Mouse (Mus musculus) mouse embryonic stem cell (cell line): Measurements from ENCODE around the gene Jaml.

ENCODE experiments used
- in situ Hi-C, 2 experiments: fragments of 300-500 bp; cut with MboI; formaldehyde crosslinking; loops; 1 replicate in 1 of 2; 3 replicates in 1 of 2; pipeline ENCODE4 v1.14.3; 2019 to 2020; ENCODE audit warnings: low sequenced_read_pairs in 2 of 2, low pct_unique_long_range_greater_than_20kb in 1 of 2, mixed read lengths in 1 of 2; ENCODE audit not compliant: unreplicated experiment in 1 of 2

Gene Jaml

DNA sequence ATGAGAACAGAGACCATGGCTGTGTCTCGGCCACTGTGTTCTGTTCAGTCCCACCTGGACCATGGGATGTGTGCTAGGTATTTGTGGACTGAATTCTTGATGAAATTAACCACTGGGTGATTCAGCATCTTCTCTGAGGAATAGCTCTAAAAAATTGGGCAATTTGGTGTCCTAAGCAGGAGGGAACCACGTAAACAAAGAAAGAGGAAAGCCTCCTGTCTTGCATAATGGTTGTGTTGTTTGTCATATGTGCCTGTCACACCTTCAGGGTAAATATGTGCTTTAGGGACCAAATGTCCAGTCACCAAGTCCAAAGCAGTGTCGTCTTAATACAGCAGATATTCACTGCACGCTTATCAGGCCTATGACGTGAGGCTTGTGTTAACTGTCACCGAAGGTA lies 14.6 kb upstream of the Jaml start:
- in situ Hi-C loops = no loop called here

DNA sequence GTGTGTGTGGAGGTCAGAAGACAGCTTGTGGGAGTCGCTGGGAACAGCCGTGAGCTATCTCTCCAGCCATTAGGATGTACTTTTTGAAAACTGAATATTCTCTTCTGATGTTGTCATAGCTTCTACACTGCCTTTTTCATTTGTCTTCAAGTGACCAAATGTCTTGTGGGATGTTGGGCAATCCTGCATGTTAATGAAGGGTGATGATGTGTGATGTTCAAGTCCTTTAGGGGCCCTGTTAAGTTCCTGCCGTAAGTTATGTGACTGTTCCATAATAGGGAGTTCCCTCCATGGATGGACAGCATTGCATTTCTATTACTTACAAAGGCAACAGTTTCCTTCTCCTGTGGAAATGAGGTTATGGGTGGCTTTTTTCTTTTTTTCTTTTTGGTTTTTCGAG lies 12.2 kb upstream of the Jaml start:
- in situ Hi-C loops = no loop called here

DNA sequence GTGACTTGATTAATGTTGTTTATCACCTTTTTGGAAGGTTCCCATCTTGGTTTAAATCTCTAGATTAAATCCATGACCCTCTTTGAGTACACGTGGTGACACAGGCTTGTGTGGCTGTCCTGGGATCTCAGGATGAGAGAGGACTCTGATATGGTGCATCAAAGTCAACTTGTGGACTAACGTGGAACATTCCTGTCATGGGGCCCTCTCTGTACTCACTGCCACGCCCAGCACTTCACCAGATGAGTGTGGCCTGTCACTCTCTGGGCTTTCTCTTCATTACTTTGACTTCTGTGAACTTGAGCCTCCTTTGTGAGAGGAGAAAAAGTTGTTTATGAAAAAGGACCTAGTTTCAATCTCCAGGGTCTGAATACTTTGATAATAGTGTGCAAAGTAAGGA lies 7.2 kb upstream of the Jaml start:
- in situ Hi-C loops = no loop called here

DNA sequence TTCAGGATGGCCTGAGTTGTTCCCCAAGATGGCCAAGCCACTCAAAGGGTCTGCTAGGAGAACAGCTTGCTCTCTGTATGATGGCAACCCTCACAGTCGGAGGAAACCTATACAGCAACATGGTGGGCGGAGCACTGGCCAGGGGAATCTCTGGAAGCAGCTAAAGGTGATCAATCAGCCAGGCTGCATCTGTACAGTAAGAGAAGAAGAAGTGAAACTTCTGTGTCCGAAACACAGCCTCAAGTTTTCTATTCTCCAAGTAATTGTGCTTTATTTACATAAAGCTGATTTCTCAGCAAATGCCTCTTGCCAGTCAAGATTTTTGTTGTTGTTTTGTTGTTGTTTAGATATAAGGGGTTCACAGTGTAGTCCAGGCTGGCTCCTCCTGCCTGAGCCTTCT lies 1.1 kb upstream of the Jaml start:
- in situ Hi-C loops = no loop called here

DNA sequence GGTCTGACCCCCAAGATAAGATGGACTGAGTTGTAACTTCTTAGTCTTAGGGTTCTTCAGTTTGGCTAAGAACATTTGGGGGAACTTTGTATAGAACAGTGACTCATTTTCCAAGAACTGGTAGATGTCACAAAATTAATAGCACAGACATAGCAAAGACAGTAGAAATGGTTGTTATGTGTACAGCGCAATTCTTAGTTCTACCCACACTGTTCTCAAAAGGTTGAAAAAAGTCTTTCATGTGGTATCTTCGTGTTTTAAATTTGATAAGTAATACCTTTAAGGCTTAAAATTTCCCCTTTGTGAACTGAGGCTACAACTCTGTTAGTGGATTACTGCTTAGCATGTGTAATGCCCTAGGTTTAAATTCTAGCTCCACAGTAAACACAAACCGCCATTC lies 4.1 kb downstream of the Jaml start:
- in situ Hi-C loops = no loop called here

DNA sequence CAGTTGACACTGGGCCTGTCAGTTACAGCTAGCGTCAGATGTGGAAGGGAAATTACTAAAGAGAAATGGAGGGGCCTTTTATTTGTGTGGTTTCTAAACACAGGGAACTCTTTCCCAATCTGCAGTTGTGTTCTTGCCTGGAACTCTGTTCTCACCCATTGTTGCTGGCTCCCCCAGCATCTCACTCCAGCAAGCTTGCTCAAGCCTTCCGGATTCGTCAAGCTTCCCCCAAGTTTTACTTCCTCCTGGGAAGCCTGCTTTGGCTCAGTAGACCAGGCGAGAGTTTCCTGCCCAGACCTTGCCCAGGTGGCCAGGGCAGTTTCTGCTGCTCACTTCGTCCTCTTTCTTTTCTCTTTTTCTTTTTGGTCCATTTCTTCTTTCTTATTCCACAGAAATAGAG lies 5.6 kb downstream of the Jaml start:
- in situ Hi-C loops = no loop called here

DNA sequence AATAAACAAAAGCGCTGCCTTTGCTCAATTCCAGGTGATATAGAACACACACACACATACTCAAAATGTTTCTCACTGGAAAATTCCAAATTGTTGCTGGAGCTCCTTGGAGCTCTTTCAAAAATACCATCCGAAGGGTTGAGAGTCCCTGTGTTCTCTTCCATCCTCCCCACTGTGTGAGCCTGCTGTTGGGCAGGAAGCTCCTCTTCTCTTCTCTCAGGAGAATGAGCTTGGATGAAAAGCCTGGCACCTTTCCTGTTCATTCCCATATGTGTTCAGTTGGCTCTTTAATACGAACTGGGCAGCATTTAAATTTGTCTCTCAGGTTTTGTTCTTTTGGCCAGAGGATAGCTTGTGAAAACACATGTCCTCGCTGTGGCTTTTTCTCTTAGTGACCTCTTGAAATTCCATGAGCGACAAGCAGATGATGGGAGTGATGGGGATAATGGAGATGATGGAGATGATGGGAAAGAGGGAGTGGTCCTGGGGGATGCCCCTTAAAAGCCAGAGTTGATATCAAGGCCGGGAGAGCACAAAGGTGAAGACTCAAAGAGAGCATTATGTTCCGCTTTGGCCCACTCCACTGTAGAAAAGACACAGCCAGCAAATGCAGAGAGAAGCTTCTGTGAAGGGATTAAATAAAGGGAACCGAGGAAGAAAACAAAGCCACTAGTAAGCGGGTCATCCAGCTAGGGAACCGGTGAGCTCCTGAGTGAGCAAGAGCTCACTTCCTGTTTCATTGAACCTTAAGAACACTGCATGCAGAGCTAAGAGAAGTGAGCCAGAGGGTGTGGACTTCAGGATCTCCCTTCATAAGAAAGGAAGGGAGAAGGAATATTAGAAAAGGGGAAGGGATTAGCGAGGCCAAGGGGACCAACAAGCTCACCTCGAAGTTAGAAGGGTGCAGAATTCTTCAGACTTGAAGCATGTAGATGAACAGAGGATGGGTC lies 7.0 kb downstream of the Jaml start:
- in situ Hi-C loops = no loop called here

DNA sequence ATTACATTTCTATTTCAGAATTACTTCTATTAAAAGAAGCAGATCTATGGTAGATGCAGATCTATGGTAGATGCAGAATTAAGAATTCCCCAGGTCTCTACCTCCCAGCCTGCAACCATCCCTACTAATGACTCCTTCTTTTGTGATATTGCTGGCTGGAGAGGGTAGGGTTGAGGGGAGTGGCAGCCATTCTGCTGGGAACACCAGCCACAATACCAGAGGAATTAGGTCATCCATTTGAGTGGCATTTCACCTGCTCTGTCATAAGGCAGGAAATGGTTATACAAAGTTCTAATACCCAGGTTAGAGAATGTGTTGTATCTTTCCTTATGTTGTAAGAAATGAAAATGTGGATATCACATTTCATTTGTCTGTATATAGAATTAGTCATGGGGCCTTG lies 9.1 kb downstream of the Jaml start:
- in situ Hi-C loops = no loop called here

DNA sequence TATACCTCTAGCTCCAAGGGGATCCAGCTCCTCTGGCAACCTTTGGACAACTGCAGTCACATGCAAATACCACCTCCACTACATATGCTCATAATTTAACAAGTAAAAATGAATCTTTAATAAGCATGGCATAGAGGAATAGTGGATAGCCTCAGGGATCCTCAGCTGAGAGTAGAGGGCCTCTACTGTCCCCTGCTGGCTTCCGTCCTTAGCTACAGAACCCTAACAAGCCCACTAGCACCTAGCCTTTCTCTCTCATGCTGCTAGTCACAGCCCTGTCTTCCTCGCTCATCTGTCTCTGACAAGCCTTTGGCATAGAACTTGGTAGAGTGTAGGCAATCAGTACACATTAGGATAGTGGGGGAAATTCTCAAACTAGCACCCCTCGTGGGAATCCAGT lies 11.8 kb downstream of the Jaml start:
- in situ Hi-C loops = no loop called here

DNA sequence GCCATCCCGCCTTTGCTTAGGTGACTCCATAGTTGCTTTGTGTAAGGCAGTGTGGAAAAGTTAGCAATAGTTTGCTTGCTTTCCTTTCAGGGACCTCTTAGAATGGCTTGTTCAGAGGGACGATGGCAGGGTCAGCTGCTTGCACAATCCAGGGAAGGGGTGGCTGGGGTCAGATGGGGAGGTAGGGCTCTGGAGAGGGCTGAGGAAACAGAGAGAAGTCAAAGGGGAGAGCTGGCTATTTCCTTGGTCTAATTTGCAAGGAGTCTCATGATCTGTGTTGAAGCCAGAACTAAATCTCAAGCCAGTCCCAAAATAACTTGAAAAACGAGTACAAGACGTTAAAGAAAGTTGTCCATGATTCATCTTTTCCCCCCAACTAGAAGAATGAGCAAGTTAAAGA lies 13.7 kb downstream of the Jaml start:
- in situ Hi-C loops = no loop called here

DNA sequence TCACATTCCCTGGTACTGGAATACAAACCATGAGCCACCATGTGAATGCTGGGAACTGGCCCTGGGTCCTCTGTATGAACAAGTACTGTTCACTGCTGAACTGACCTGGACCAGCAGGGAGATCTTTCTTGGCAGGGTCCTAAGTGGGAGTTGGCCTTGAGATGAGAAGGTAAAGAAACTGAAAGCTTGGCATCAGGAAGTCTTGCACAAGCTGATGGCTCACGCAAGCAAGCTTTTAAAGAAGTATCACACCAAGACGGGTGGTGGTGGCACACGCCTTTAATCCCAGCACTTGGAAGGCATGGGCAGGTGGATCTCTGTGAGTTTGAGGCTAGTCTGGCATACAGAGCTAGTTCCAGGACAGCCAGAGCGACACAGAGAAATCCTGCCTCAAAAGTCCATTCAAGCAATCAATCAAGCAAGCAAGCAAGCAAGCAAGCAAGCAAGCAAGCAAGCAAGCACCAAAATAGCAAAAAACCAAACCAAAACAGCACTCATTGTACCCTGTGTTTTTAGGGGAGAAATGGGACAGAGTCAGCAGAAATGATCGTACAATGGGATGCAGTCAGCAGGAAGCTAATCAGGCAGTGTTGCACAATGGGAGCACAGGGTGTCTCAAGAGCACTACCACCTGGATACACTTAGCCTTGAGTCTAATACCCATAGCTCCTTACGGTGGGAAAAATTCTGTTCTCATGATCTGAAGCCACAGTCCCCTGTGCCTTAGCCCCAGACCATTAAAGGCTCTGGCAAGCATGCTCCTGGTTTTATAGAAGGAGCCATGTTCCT lies 16.4 kb downstream of the Jaml start:
- in situ Hi-C loops = no loop called here

DNA sequence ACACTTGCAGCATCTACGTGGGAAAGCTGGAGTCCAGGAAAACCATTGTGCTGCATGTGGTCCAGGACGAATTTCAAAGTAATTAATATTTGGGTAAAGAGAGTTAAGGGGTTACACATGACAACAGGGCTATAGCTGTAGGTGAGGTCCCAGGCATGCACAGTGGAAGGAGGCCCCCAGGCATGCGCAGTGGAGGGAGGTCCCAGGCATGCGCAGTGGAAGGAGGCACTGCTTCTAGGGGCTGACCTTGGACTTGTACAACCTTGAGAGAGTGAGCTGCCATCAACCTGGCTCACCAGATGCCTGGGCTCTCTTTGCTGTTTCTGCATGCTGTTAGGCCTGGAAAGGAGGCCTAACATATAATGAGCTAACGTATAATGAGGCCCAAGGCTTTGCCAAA lies 18.9 kb downstream of the Jaml start:
- in situ Hi-C loops = no loop called here

DNA sequence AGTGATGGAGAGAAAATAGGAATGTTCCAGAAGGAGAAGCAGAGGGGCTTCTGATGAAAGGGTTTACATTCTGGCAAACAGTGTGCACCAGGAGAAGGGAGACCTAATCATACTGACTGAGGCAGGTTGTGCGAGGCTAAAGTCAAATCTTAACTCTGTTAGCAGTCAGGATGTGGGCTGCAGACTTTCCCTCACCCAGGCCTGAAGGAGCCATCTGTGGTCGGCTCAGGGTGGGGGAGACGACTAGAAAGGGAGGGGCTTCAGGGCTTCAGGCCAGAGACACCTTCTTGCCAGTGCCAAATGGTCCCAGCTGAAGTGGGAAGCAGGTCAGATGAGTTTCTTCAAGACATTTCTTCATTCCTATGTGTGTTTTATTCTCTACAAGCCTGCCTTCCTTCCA lies 19.4 kb downstream of the Jaml start:
- in situ Hi-C loops = no loop called here

DNA sequence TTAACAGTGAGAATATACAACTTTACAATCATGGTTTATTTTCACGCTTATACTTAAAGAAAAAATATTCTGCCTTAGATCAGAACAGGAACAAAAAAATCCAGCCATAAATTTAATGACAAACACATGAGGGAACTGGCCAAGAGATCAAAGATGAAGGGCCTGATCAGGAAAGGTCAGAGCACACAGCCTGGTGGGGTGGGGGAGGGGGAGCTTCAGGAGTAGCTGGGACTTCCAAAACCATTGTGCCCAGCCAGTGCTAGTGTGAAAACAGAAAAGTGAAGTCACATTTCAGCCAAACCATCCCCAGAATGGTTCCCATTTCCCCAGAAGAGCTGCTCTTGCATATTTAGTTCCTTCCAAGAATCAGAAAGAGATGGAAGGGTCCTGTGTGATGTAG lies 23.5 kb downstream of the Jaml start:
- in situ Hi-C loops = no loop called here

DNA sequence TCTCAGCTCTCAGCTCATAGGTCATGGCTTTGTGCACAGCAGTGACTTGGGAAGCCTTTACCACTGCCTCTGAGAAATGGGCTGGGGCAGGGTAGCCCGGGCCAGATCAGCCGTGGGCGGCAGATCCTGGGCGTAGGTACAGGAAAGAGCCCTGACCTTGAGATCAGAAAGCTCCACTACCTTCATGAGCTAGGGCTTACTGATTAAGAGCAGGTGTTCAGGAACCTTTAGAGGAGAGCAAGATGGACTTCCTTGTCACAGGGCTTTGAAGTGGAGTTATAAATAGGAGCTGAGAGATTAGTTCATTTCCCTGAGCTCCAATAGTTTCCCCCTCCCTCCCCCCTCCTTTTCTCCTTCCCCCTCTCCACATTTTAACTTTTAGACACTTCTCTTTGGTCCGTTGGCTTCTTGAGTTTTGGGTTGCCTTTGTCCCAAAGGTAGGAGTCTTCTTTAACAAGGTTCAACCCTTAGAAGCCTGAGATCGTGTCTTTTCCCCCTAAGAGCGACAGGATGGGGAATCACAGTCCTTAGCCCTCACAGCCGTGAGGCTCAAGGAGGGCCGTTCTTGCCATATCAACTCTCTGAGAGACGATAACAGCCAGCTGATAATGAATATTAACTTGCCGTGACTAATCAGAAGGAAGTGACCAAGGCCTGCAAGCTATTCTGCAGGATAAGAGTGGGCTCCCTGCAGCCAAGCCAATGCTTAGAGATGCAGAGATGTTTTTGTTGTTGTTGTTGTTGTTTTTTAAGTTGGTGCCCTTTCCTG lies 24.4 kb downstream of the Jaml start:
- in situ Hi-C loops = no loop called here

DNA sequence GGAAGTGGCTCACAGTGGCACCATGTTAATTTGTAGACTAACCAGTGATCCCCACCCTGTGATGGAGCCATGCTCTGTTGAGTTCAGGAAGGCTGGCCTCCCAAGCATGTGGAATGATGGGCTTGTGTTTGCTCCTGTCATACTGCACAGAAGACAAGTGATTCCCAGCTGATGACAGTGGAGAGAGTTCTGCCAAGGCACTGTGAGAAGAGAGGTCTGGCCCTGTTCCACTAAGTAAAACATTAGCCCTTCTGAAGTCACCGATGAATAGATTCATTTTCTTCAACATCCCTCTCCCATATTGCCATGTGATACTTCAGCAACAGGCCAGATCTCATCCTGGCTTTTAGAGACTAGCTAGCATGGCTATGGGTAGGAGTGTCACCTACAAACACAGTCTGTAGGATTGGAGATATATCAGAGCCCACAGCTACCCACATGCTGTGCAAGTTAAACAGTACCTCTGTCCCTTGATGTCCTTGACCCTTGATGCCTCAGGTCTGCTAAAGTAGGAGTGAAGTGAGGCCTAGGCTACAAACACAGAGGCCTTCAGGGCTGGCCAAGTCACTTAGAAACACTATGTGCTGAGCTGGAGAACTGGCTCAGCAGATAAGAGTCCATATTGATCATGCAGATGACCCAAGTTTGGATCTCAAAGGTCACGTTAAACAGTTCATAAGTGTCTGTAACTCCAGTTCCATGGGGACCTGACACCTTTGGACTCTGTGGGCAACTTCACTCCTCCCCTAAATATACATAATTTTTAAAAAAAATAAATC lies 26.8 kb downstream of the Jaml start:
- in situ Hi-C loops = no loop called here

DNA sequence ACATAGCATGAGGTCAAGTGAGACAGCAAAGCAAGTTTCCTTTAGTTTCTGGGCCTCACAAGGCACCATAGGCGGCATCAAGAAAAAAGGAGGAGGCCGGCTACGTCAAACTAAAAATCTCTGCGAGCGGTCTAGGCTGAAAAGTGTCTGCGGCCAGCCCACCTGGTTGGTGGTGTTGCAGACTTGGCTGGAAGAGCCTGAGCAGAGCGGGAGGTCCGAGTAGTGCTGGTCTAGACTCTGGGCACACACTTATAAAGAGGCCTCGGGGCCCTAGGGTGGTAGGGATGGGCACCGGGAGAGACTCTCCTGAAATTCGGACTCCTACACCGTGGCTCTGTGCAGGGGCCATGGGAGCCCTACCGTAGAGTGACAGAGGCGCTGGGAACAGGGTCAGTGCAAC lies 36.7 kb downstream of the Jaml start:
- in situ Hi-C loops = no loop called here

DNA sequence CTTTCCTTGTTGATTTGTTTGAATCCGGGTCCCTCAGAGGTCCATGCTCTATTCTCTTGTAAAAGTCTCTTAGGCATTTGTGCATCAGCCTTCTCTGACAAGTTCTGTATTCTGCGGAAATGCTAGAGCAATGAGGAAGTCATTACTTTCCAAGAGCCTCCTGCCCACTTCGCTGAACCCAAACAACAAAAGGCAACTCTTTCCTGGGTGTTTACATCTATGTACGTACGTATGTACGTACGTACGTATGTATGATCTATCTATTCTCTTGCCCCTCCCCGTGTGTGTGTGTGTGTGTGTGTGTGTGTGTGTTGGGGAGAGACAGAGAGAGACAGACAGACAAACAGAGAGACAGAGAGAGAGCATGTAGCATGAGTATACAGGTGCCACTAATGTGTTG lies 37.8 kb downstream of the Jaml start:
- in situ Hi-C loops = no loop called here
